Mouse (Mus musculus) CH12.LX (cell line): ENCODE data around the gene Grk3.

Experiments
- BHLHE40 ChIP-seq: IDR thresholded peaks from 2 replicates; pipeline ENCODE4 v1.6.1; 2011; ENCODE audit warnings: mild to moderate bottlenecking, low read depth, low read length, improper control_type of control experiment
- CHD2 ChIP-seq: IDR thresholded peaks from 2 replicates; pipeline ENCODE4 v1.6.1; 2011; ENCODE audit warnings: low read length, improper control_type of control experiment
- CTCF ChIP-seq, 2 experiments: IDR thresholded peaks in 1 of 2; conservative IDR thresholded peaks in 1 of 2; 2 replicates each; pipeline ENCODE4 v1.5.1; 2011 to 2012; ENCODE audit warnings: low read depth in 2 of 2, low read length in 2 of 2, improper control_type of control experiment in 1 of 2, inconsistent platforms in 1 of 2, mild to moderate bottlenecking in 1 of 2, moderate library complexity in 1 of 2
- MXI1 ChIP-seq: IDR thresholded peaks from 2 replicates; pipeline ENCODE4 v1.6.1; 2011; ENCODE audit warnings: mild to moderate bottlenecking, low read depth, low read length, improper control_type of control experiment
- NRF1 ChIP-seq: IDR thresholded peaks from 2 replicates; pipeline ENCODE4 v1.6.1; 2014; ENCODE audit warnings: low read depth, mild to moderate bottlenecking, inconsistent platforms, low read length, improper control_type of control experiment, moderate library complexity
- POLR2A ChIP-seq: IDR thresholded peaks from 2 replicates; pipeline ENCODE4 v1.6.1; 2011; ENCODE audit warnings: low read depth, mild to moderate bottlenecking, improper control_type of control experiment, low read length

DNA sequence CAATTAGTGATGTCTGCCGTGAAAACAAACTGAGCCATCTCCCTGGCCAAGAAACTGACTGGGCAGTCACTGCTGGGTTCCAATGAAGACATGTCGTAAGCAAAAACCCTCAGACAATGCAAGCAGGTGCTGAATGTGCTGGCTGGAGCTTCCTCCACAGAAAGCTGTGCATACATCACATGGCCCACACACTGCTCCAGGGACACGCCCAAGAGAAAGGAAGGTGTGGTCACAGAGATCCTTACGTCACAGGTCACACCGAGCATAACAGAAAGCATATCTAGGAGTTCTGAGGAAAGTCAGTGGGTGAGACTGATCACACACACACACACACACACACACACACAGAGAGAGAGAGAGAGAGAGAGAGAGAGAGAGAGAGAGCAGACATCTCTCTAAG, 147.0 kb downstream of the Grk3 start:
- no peak for TF ChIP-seq NRF1
- no peak for TF ChIP-seq BHLHE40
- TF ChIP-seq CTCF (conservative IDR thresholded peaks at IDR 0.05 in 1 of 2, IDR thresholded peaks at IDR 0.05 in 1 of 2; ENCODE audit: low read depth in 2 of 2, low read length in 2 of 2): no peak
- no peak for TF ChIP-seq MXI1
- no peak for TF ChIP-seq POLR2A
- no peak for TF ChIP-seq CHD2
